Mouse (Mus musculus) embryonic facial prominence, embryonic 13.5 days (tissue): ENCODE results near the gene Cdk14. TPM values are rescaled to one million over a fixed set of nuclear protein-coding genes. Genes with fewer than 3 reads are reported as not detected.

Experiments
- ATAC-seq: fragments of 200-750 bp; cut with Nextera tagmentation; 2 replicates; pipeline ENCODE4 v1.8.0; 2017; ENCODE audit warnings: low read depth; ENCODE audit not compliant: insufficient number of reproducible peaks, insufficient read depth, low FRiP score, low TSS enrichment
- H3K27ac ChIP-seq: fragments of 300-500 bp; sonication (generic); 2 replicates; pipeline ENCODE4 v1.5.1; 2015; ENCODE audit warnings: moderate library complexity, mild to moderate bottlenecking, inconsistent platforms
- H3K27me3 ChIP-seq: fragments of 300-500 bp; sonication (generic); 2 replicates; pipeline ENCODE4 v1.6.1; 2015; ENCODE audit warnings: mild to moderate bottlenecking, inconsistent platforms
- H3K36me3 ChIP-seq: fragments of 300-500 bp; sonication (generic); 2 replicates; pipeline ENCODE4 v1.6.1; 2015; ENCODE audit warnings: mild to moderate bottlenecking, inconsistent platforms
- H3K4me1 ChIP-seq: fragments of 300-500 bp; sonication (generic); 2 replicates; pipeline ENCODE4 v1.6.1; 2015; ENCODE audit warnings: inconsistent platforms
- H3K4me2 ChIP-seq: fragments of 300-500 bp; sonication (generic); 2 replicates; pipeline ENCODE4 v1.6.1; 2015; ENCODE audit warnings: moderate library complexity, mild to moderate bottlenecking, inconsistent platforms
- H3K4me3 ChIP-seq: fragments of 300-500 bp; sonication (generic); 2 replicates; pipeline ENCODE4 v1.5.1; 2015; ENCODE audit warnings: mild to moderate bottlenecking, inconsistent platforms
- H3K9ac ChIP-seq: fragments of 300-500 bp; sonication (generic); 2 replicates; pipeline ENCODE4 v1.6.1; 2015; ENCODE audit warnings: mild to moderate bottlenecking, inconsistent platforms
- H3K9me3 ChIP-seq: fragments of 300-500 bp; sonication (generic); 2 replicates; pipeline ENCODE4 v1.6.1; 2016; ENCODE audit warnings: inconsistent platforms
- WGBS: fragments of 180-500 bp; shearing (Covaris S2); methylation state at CpG from one replicate; pipeline ENCODE4 v1.1.7; 2015; ENCODE audit warnings: mixed read lengths; 5-methylcytosine and 5-hydroxymethylcytosine counted together
- microRNA-seq: library from miRNA; unstranded; fragments of <30 nt; microRNA quantifications from one replicate; pipeline ENCODE4, GENCODE M21; 2016
- polyA plus RNA-seq: library from polyadenylated mRNA; unstranded; fragments of >200 nt; fragmentation: Nextera tagmentation; extraction: Ambion mirVana; gene quantifications from 2 replicates; pipeline ENCODE4 v1.2.1, GENCODE M21; 2015

The Cdk14 gene
- polyA plus RNA-seq, 1 experiment from 2014 or later = 24.5 TPM

DNA sequence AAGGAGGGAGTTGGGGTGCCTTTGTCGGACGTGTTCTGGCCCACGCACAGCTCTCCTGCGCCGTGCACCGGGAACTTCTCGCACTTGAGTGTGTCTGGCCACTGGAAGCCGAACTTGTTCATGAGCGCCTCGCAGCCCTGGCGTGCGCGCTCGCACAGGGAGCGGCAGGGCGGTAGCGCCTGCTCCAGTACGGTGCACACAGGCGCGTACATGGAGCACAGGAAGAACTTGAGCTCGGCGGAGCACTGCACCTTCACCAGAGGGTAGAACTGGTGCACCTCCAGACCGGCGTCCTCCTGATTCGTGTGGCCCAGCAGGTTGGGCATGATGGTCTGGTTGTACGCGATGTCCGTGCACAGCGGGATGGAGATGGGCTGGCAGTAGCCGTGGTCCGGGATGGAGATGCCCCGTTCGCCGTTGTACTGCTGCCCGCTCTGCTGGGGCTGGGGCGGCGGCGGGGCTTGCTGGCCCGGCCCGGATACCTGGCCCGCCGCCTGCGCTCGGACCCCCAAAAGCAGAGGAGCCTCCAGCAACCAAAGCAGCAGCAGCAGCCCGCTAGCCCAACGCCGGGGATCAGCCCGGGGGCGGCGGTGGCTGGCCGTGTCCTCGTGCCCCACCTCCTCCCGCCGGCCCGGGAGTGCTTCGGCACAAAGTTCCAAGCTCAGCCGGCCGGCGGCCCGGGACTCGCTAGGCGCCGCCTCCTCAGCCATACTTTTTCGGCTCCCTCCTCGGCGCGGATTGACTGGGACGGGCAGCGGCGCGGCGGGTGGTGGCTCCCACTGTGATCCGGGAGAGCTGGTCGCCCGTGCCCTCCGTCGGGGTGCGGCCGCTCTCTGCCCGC lies 663.0 kb downstream of the Cdk14 start:
- under 1% methylated on average over 80 of the region's 80 CpGs for WGBS
- ATAC-seq = peak; percentile 63
- Histone ChIP-seq H3K4me1 (peaks cover 32% of the 10 kb centered on the region), H3K4me2 (peak overlapping the region; percentile 94), H3K27ac (peak overlapping the region; percentile 99), H3K4me3 (peak overlapping the region; percentile 86), H3K9me3 (no peaks in the 10 kb centered on the region), H3K36me3 (peaks cover 4% of the 10 kb centered on the region; the same call in 1 of the 2 replicates), H3K27me3 (no peaks in the 10 kb centered on the region), H3K9ac (peak overlapping the region; percentile 97)

DNA sequence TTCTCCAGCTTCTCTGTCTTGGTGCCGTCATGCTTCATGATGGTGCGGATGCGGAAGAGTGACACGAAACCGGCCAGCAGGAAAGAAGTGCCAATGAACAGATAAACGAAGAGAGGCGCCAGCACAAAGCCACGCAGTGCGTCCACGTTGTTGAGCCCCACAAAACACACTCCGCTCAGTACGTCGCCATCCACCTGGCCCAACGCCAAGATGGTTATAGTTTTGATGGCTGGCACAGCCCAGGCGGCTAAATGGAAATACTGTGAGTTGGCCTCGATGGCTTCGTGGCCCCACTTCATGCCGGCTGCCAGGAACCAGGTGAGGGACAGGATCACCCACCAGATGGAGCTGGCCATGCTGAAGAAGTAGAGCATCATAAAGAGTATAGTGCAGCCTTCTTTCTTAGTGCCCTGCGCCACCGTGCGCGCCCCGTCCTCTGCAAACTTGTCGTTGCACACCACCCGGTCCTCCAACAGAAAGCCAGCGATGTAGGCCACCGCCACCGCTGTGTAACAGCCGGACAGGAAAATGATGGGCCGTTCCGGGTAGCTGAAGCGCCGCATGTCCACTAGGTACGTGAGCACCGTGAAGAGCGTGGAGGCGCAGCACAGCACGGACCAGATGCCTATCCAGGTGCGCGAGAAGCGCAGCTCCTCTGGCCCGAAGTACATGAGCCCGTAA lies 664.0 kb downstream of the Cdk14 start:
- H3K27me3 ChIP-seq = no peaks in the 10 kb centered on the region
- peak overlapping the region; percentile 97 for H3K9ac ChIP-seq
- peaks cover 32% of the 10 kb centered on the region for H3K4me1 ChIP-seq
- peaks cover 4% of the 10 kb centered on the region; the same call in 1 of the 2 replicates for H3K36me3 ChIP-seq
- H3K27ac ChIP-seq = peak overlapping the region; percentile 99
- H3K4me2 ChIP-seq = peak overlapping the region; percentile 94
- ATAC-seq = no peak
- WGBS = 2% methylated on average over 43 of the region's 43 CpGs
- no peaks in the 10 kb centered on the region for H3K9me3 ChIP-seq
- H3K4me3 ChIP-seq = peak overlapping the region; percentile 86

DNA sequence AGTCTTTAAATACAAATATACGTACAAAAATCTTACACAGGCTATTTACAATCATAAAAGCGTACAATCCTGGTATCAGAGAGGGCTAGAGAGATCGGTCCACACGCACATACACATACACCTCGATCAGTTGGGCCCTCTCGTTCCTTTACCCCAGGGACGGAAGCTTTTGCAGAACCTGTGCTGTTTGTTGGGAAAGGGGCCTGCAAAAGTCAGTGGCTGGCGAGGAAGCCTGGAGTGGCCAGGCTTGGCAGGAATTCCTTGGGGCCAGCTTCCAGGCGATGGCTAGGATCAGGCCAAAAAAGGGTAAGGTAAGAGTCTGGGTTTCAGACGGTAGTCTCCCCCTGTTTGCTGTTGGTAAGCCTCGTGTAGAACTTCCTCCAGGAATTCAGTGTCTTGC lies 664.8 kb downstream of the Cdk14 start:
- ATAC-seq = no peak
- H3K36me3 ChIP-seq = peaks cover 4% of the 10 kb centered on the region; the same call in 1 of the 2 replicates
- H3K4me1 ChIP-seq = peaks cover 33% of the 10 kb centered on the region
- no peaks in the 10 kb centered on the region for H3K9me3 ChIP-seq
- H3K4me3 ChIP-seq = peak overlapping the region; percentile 86
- peak overlapping the region; percentile 97 for H3K9ac ChIP-seq
- peak overlapping the region; percentile 94 for H3K4me2 ChIP-seq
- no peaks in the 10 kb centered on the region for H3K27me3 ChIP-seq
- WGBS = 28% methylated on average over 11 of the region's 11 CpGs
- H3K27ac ChIP-seq = no peak overlapping the region

DNA sequence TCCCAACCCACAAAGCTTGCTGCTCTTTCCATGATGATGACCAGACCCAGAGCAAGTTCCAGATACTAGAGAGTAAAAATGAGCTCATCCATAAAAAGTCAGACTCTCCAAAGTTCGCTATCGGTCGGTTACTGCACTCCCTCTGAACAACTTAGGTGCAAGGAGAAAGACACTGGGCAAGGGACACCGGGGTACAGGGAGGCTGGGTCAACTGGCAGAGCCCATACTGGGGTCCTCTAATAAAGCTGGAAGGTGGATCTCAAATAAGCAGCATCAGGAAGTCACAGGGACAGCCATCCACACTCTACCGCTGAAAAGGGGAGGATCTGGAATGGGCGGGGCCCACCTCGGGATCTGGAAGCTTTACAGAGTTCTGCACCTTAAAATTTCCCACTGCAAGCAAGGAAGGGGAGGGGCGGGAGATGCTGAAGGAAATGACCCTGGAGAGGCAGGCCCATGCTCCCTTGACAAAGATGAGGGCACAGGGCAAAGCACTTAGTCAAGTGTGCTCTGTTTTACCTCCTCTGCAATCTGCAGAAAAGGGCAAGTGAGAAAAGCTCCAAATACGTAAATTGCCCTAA lies 665.3 kb downstream of the Cdk14 start:
- Histone ChIP-seq H3K27ac (no peak overlapping the region), H3K4me1 (peaks cover 36% of the 10 kb centered on the region), H3K4me3 (peak overlapping the region; percentile 86), H3K27me3 (no peaks in the 10 kb centered on the region), H3K9me3 (no peaks in the 10 kb centered on the region), H3K9ac (peak overlapping the region; percentile 97), H3K4me2 (peak overlapping the region; percentile 94), H3K36me3 (peaks cover 4% of the 10 kb centered on the region; the same call in 1 of the 2 replicates)
- WGBS = 23% methylated on average over 9 of the region's 9 CpGs
- no peak for ATAC-seq

Small RNA genes lying within 50 kb of the gene (microRNA-seq; reads per million reads assigned to microRNA genes)
- gene Gm25037 = not detected
- not detected for gene Gm44483

Other genes starting within 250 kb of the Cdk14 start
- not detected in 2 replicates for gene 1700015F17Rik, start 58.8 kb upstream of the Cdk14 start, polyA plus RNA-seq
- gene Cldn12, start 94.6 kb upstream of the Cdk14 start, polyA plus RNA-seq = 19.7 and 21.4 TPM in 2 replicates
- 25.0 and 28.4 TPM in 2 replicates for gene Gtpbp10, start 139.2 kb upstream of the Cdk14 start, polyA plus RNA-seq
- 6.6 and 6.8 TPM in 2 replicates for gene Gm8773, start 153.5 kb upstream of the Cdk14 start, polyA plus RNA-seq
- 2.4 and 2.9 TPM in 2 replicates for gene Cfap69, start 243.9 kb upstream of the Cdk14 start, polyA plus RNA-seq